Mouse (Mus musculus): ENCODE results near the gene Pde6b.

The Pde6b gene

GRCm38 (mm10) chr5:108374079-108374478, 14.1 kb upstream of the Pde6b start:
- ChIA-PET CTCF (no interaction called here), POLR2A (interaction anchor here in 1 of 4 experiments (1.0 kb wide), 1 partner anchor 61 kb away, joined by 4 read pairs; no protein-coding TSS in a partner anchor)

- ChIA-PET CTCF (no interaction called here), POLR2A (interaction anchor here in 1 of 4 experiments (0.6 kb wide), 1 partner anchor 74 kb away, joined by 4 read pairs; no protein-coding TSS in a partner anchor)
These were observed 12.1 kb upstream of the Pde6b start for GRCm38 (mm10) chr5:108376059-108376458.

- ChIA-PET CTCF (no interaction called here), POLR2A (no interaction called here)
These were observed 9.8 kb upstream of the Pde6b start for GRCm38 (mm10) chr5:108378346-108378745.

- POLR2A ChIA-PET, result no interaction called here
- CTCF ChIA-PET, result no interaction called here
These were observed 2.6 kb upstream of the Pde6b start for GRCm38 (mm10) chr5:108385632-108386031.

- ChIA-PET CTCF (no interaction called here), POLR2A (no interaction called here)
These were observed 1.7 kb upstream of the Pde6b start for GRCm38 (mm10) chr5:108386449-108386848.

GRCm38 (mm10) chr5:108389744-108390143, 1.6 kb downstream of the Pde6b start:
- ChIA-PET CTCF (no interaction called here), POLR2A (no interaction called here)

GRCm38 (mm10) chr5:108403453-108403852, 15.3 kb downstream of the Pde6b start:
- POLR2A ChIA-PET, result interaction anchor here in 1 of 4 experiments (1.9 kb wide), 1 partner anchor 30 kb away, joined by 6 read pairs; the partner anchor contains the start of gene Atp5k
- CTCF ChIA-PET, result interaction anchor here in 1 of 4 experiments (1.9 kb wide), 1 partner anchor 269 kb away, joined by 6 read pairs; no protein-coding TSS in a partner anchor

GRCm38 (mm10) chr5:108405460-108405859, 17.3 kb downstream of the Pde6b start:
- ChIA-PET POLR2A (interaction anchor here in 1 of 4 experiments (1.6 kb wide), 1 partner anchor 9 kb away, joined by 3 read pairs; no protein-coding TSS in a partner anchor), CTCF (no interaction called here)

GRCm38 (mm10) chr5:108406977-108407376, 18.8 kb downstream of the Pde6b start:
- ChIA-PET POLR2A (no interaction called here), CTCF (interaction anchor here in 1 of 4 experiments (0.6 kb wide), 1 partner anchor 24 kb away, joined by 3 read pairs; no protein-coding TSS in a partner anchor)

GRCm38 (mm10) chr5:108414711-108415110, 26.5 kb downstream of the Pde6b start:
- ChIA-PET CTCF (no interaction called here), POLR2A (interaction anchor here in 2 of 4 experiments (1.4 to 1.7 kb wide), 2 partner anchors 18 to 215 kb away, joined by 3 to 4 read pairs; partner anchors contain the start of genes Gak (in 1 of the 2) and Tmem175 (in 1 of the 2))

GRCm38 (mm10) chr5:108422741-108423140, 34.5 kb downstream of the Pde6b start:
- ChIA-PET POLR2A (no interaction called here), CTCF (no interaction called here)

GRCm38 (mm10) chr5:108423427-108423826, 35.2 kb downstream of the Pde6b start:
- ChIA-PET CTCF (interaction anchor here in 1 of 4 experiments (1.6 kb wide), 1 partner anchor 11 kb away, joined by 4 read pairs; the partner anchor contains the start of gene Atp5k), POLR2A (no interaction called here)

GRCm38 (mm10) chr5:108427186-108427585, 39.0 kb downstream of the Pde6b start:
- ChIA-PET POLR2A (interaction anchor here in 2 of 4 experiments (1.0 to 1.7 kb wide), 5 partner anchors 34 to 250 kb away, joined by 3 to 7 read pairs (median 3); partner anchors contain the start of genes Dgkq (in 1 of the 2) and Pcgf3 (in 1 of the 2)), CTCF (interaction anchor here in 3 of 4 experiments (0.6 to 2.0 kb wide), 21 partner anchors 14 to 398 kb away, joined by 3 to 10 read pairs (median 4); partner anchors contain the start of genes Dgkq (in 2 of the 3), Gak (in 2 of the 3), Tmem175 (in 2 of the 3) and Idua (in 1 of the 3))

- POLR2A ChIA-PET, result interaction anchor here in 2 of 4 experiments (1.4 to 7.4 kb wide), 5 partner anchors 15 to 228 kb away, joined by 3 to 58 read pairs (median 4); partner anchors contain the start of genes Idua (in 1 of the 2) and Mfsd7a (in 1 of the 2)
- CTCF ChIA-PET, result interaction anchor here in 1 of 4 experiments (1.9 kb wide), 1 partner anchor 229 kb away, joined by 5 read pairs; the partner anchor contains the start of gene Idua
These were observed 43.0 kb downstream of the Pde6b start for GRCm38 (mm10) chr5:108431196-108431595.

GRCm38 (mm10) chr5:108433804-108434587, 45.8 kb downstream of the Pde6b start, which contains the start of gene Atp5k:
TSS of gene Atp5k (minus strand) at chr5:108434448.
- CTCF ChIA-PET, result interaction anchor here (0.5 to 1.5 kb wide), 16 partner anchors 10 to 534 kb away, joined by 3 to 7 read pairs (median 3); partner anchors contain the start of genes Mfsd7a (in 1 of the 4) and Pcgf3 (in 1 of the 4)

GRCm38 (mm10) chr5:108436101-108436500, 47.9 kb downstream of the Pde6b start:
- ChIA-PET POLR2A (interaction anchor here in 2 of 4 experiments (1.2 to 7.4 kb wide), 3 partner anchors 10 to 258 kb away, joined by 3 to 58 read pairs (median 15); partner anchors contain the start of genes Mfsd7a (in 1 of the 2) and Pcgf3 (in 1 of the 2)), CTCF (interaction anchor here in 1 of 4 experiments (0.7 kb wide), 1 partner anchor 194 kb away, joined by 12 read pairs; no protein-coding TSS in a partner anchor)

More at GRCm38 (mm10) chr5:108433804-108434587, 45.8 kb downstream of the Pde6b start, which contains the start of gene Atp5k:
- POLR2A ChIA-PET, result interaction anchor here in 3 of 4 experiments (0.6 to 7.4 kb wide), 41 partner anchors 9 to 368 kb away, joined by 3 to 58 read pairs (median 3); partner anchors contain the start of genes Mfsd7a (in 3 of the 3), Pcgf3 (in 3 of the 3), Dr1 (in 2 of the 3) and Gak (in 2 of the 3)

- CTCF ChIA-PET, result interaction anchor here in 1 of 4 experiments (1.4 kb wide), 1 partner anchor 13 kb away, joined by 6 read pairs; the partner anchor contains the start of gene Atp5k
These were observed 58.8 kb downstream of the Pde6b start for GRCm38 (mm10) chr5:108446973-108447372.

GRCm38 (mm10) chr5:108447857-108448256, 59.7 kb downstream of the Pde6b start:
- CTCF ChIA-PET, result interaction anchor here in 2 of 4 experiments (0.6 to 1.4 kb wide), 4 partner anchors 14 to 472 kb away, joined by 3 to 6 read pairs (median 4); partner anchors contain the start of gene Atp5k (in 1 of the 2)
- POLR2A ChIA-PET, result interaction anchor here in 3 of 4 experiments (0.9 to 7.8 kb wide), 10 partner anchors 8 to 23 kb away, joined by 3 to 58 read pairs (median 8); partner anchors contain the start of genes Atp5k (in 3 of the 3) and Pcgf3 (in 1 of the 3)

More at GRCm38 (mm10) chr5:108446973-108447372, 58.8 kb downstream of the Pde6b start:
- POLR2A ChIA-PET, result interaction anchor here in 3 of 4 experiments (0.8 to 7.8 kb wide), 8 partner anchors 13 to 183 kb away, joined by 3 to 58 read pairs (median 10); partner anchors contain the start of genes Atp5k (in 3 of the 3), Gak (in 1 of the 3), Pcgf3 (in 1 of the 3) and Tmem175 (in 1 of the 3)
